ENCODE assay signal across 26 mouse cellular contexts in genomic region chr5:52339134-52339533, GRCm38 (mm10). TPM values are rescaled to one million over a fixed set of nuclear protein-coding genes. Genes with fewer than 3 reads are reported as not detected.
A peak's percentile ranks its signal among the peaks of the same experiment; 100 is the strongest.
DNase-seq lines count a peak whose midpoint lies in the region; ATAC-seq and TF ChIP-seq lines count a peak whose summit lies in the region.
"Had no signal": no experiment of that assay in that cellular context is flagged by ENCODE, and none has a peak within 500 bp of the region (broad histone marks: within the 10 kb centered on the region; RNA-seq: fewer than 3 reads in every experiment).

No protein-coding gene starts in this region.

- no peak overlapping the region for H3K4me3 ChIP-seq in intestine, embryonic 15.5 days (replicated peaks)
- no peak overlapping the region for H3K4me3 ChIP-seq in intestine, postnatal 0 days (ENCODE audit: low read depth, low read length)
- H3K4me3 ChIP-seq: forebrain, embryonic 10.5 days; forebrain, embryonic 13.5 days; heart, adult 2 months; heart, embryonic 10.5 days; hindbrain, embryonic 10.5 days; hindbrain, embryonic 13.5 days had no signal

- intact Hi-C loops in left cerebral cortex, postnatal 14 days (cut with DNase I): no loop called here
- intact Hi-C loops in heart, postnatal 36 days (cut with DNase I): no loop called here

- TF ChIP-seq CTCF in intestine, postnatal 0 days (IDR thresholded peaks at IDR 0.05; ENCODE audit: low read depth): no peak

- peak; percentile 39; the same call in 1 of the 2 replicates for ATAC-seq in intestine, embryonic 15.5 days
- peak; percentile 96 for ATAC-seq in intestine, postnatal 0 days
- ATAC-seq: activated CD4-positive, CD25-positive, alpha-beta regulatory T cell, adult 4 months; forebrain, embryonic 13.5 days; forebrain, embryonic 16.5 days; hindbrain, embryonic 16.5 days had no signal

- H3K4me2 ChIP-seq in intestine, embryonic 15.5 days (replicated peaks): no peak overlapping the region
- no peak overlapping the region for H3K4me2 ChIP-seq in intestine, postnatal 0 days (replicated peaks; ENCODE audit: low read depth)
- H3K4me2 ChIP-seq: forebrain, embryonic 13.5 days; hindbrain, embryonic 13.5 days had no signal

- H3K9ac ChIP-seq in intestine, embryonic 15.5 days: no peak overlapping the region
- no peak overlapping the region for H3K9ac ChIP-seq in intestine, postnatal 0 days (ENCODE audit: low read depth, low read length)
- H3K9ac ChIP-seq: forebrain, embryonic 13.5 days; hindbrain, embryonic 13.5 days had no signal

- 80% methylated on average over 2 of the region's 2 CpGs for WGBS in intestine, embryonic 15.5 days
- WGBS in intestine, postnatal 0 days: 53% methylated on average over 2 of the region's 2 CpGs

- no peaks in the 10 kb centered on the region for H3K36me3 ChIP-seq in intestine, embryonic 15.5 days
- H3K36me3 ChIP-seq in intestine, postnatal 0 days (ENCODE audit: control insufficient read depth, insufficient read depth): no peaks in the 10 kb centered on the region
- H3K36me3 ChIP-seq: forebrain, embryonic 10.5 days; heart, embryonic 10.5 days; hindbrain, embryonic 10.5 days; hindbrain, embryonic 13.5 days had no signal

- H3K4me1 ChIP-seq in intestine, embryonic 15.5 days (replicated peaks): no peaks in the 10 kb centered on the region
- H3K4me1 ChIP-seq in intestine, postnatal 0 days (replicated peaks; ENCODE audit: control insufficient read depth, insufficient read depth, low read length): no peaks in the 10 kb centered on the region
- H3K4me1 ChIP-seq: forebrain, embryonic 10.5 days; forebrain, embryonic 13.5 days; heart, embryonic 10.5 days; hindbrain, embryonic 10.5 days; hindbrain, embryonic 13.5 days had no signal

- peak; percentile 14 for DNase-seq in kidney, postnatal 14 days
- no peak for DNase-seq in kidney, adult 18-20 months
- no peak for DNase-seq in left cerebral cortex, postnatal 14 days (ENCODE audit: low spot score in 2 of 2)
- DNase-seq in heart, postnatal 36 days: no peak
- DNase-seq: adrenal gland, adult 8-10 months; adrenal gland, postnatal 25 days; cerebellum, adult 11-12 months; cerebellum, adult 8-10 months; cerebellum, postnatal 10 days; cerebellum, postnatal 36 days; embryo, embryonic 11 days; gastrocnemius, postnatal 10 days; gastrocnemius, postnatal 36 days; heart, adult 2 months had no signal

- no peak overlapping the region for H3K27ac ChIP-seq in intestine, embryonic 15.5 days
- no peak overlapping the region for H3K27ac ChIP-seq in intestine, postnatal 0 days (ENCODE audit: low read depth, low read length)
- H3K27ac ChIP-seq: forebrain, embryonic 10.5 days; forebrain, embryonic 13.5 days; heart, adult 2 months; heart, embryonic 10.5 days; hindbrain, embryonic 10.5 days; hindbrain, embryonic 13.5 days had no signal

- H3K9me3 ChIP-seq in intestine, embryonic 15.5 days: no peaks in the 10 kb centered on the region
- H3K9me3 ChIP-seq in intestine, postnatal 0 days (ENCODE audit: control insufficient read depth): no peaks in the 10 kb centered on the region
- H3K9me3 ChIP-seq: forebrain, embryonic 10.5 days; forebrain, embryonic 13.5 days; heart, embryonic 10.5 days; hindbrain, embryonic 10.5 days; hindbrain, embryonic 13.5 days had no signal

- H3K27me3 ChIP-seq in intestine, embryonic 15.5 days (replicated peaks): no peaks in the 10 kb centered on the region
- no peaks in the 10 kb centered on the region for H3K27me3 ChIP-seq in intestine, postnatal 0 days (replicated peaks; ENCODE audit: control insufficient read depth, insufficient read depth, low read length)
- H3K27me3 ChIP-seq: forebrain, embryonic 13.5 days; hindbrain, embryonic 13.5 days had no signal

RNA-seq across cellular contexts. Expression of gene Sod3, which starts 24.5 kb away (rescaled TPM):
- polyA plus RNA-seq in intestine, embryonic 15.5 days (2015; fragmentation: Nextera tagmentation; extraction: Ambion mirVana): 1.1 and 1.4 TPM in 2 replicates
- polyA plus RNA-seq in intestine, postnatal 0 days (2015; fragmentation: Nextera tagmentation; extraction: Ambion mirVana): 6.5 and 11.3 TPM in 2 replicates
- 1 to 10 TPM; 6.6 to 7.5 TPM for total RNA-seq in left cerebral cortex, postnatal 14 days (2021)
- total RNA-seq in heart, postnatal 36 days (2021): 10 to 100 TPM; 12.7 to 17.2 TPM
- total RNA-seq: ES-E14; granulocyte monocyte progenitor cell, adult 5-6 weeks had no signal
